Comparison of ENCODE assay signal across 8 mouse cellular contexts in the genomic region with DNA sequence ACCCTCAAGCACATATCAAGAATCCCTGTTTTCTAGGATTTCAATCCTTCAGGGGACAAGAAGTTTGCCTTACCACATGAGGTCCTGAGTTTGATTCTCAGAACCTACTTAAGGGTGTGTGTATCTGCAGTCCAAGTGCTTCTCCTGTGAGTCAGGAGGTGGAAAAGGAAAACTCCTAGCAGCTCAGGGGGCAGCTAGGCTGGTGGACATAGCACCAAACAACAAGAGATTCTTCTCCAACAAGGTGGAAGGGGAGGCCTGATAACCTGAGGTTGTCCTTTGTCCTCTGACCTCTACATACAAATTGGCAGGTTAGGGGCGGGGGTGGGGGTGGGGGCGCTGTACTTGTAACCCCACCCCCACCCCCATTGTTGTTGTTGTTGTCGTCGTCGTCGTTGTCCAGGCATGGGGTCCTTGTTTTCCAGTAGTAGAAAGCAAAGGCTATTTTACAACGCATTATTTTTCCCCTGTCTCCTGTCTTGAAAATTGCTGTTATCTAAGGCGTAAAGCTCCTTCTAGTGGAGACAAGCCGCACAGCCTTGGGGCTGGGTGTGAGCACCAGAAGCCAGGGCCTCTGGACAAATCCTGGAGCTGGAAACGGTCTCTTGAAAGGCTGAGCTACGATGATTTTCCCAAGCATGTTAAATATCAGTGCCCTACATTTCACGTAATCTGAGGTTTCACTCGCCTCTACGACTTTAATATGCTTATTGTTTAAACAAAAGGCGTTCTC. TPM values are rescaled to one million over a fixed set of nuclear protein-coding genes. Genes with fewer than 3 reads are reported as not detected.
DNase-seq lines count a peak whose midpoint lies in the region; ATAC-seq and TF ChIP-seq lines count a peak whose summit lies in the region.

No protein-coding gene starts in this region.

- TF ChIP-seq RAD21 in CH12.LX (IDR thresholded peaks at IDR 0.05; ENCODE audit: low read depth, low read length) = peak; percentile 80

- H3K27me3 ChIP-seq in CH12.LX (replicated peaks) = no peaks in the 10 kb centered on the region
- no peaks in the 10 kb centered on the region for H3K27me3 ChIP-seq in forebrain, embryonic 11.5 days (ENCODE audit: control insufficient read depth, insufficient read depth, low read length)
- H3K27me3 ChIP-seq in heart, embryonic 16.5 days (ENCODE audit: control insufficient read depth, insufficient read depth, low read length) = no peaks in the 10 kb centered on the region
- no peaks in the 10 kb centered on the region for H3K27me3 ChIP-seq in liver, embryonic 16.5 days (ENCODE audit: control insufficient read depth, insufficient read depth, low read depth, low read length)
- H3K27me3 ChIP-seq in neural tube, embryonic 14.5 days (ENCODE audit: control insufficient read depth, insufficient read depth, low read length) = no peaks in the 10 kb centered on the region
- H3K27me3 ChIP-seq in testis, adult 2 months (ENCODE audit: control insufficient read depth, insufficient read depth, low read length) = no peaks in the 10 kb centered on the region

- in situ Hi-C loops in CH12.LX (cut with MboI; ENCODE audit: low pct_ligation_motif_present, low pct_unique_long_range_greater_than_20kb, low sequenced_read_pairs) = no loop called here

- peak in 1 of 2 experiments; percentile 75; a peak in 2 of 4 replicates for TF ChIP-seq CTCF in CH12.LX (conservative IDR thresholded peaks at IDR 0.05 in 1 of 2, IDR thresholded peaks at IDR 0.05 in 1 of 2; ENCODE audit: low read depth in 2 of 2, low read length in 2 of 2)
- TF ChIP-seq CTCF in testis, adult 2 months (IDR thresholded peaks at IDR 0.05; ENCODE audit: control insufficient read depth, insufficient read depth, insufficient replicate concordance, low read depth, low read length) = peak; percentile 35; the same call in 1 of the 2 replicates

- TF ChIP-seq POLR2A in CH12.LX (IDR thresholded peaks at IDR 0.05; ENCODE audit: low read depth, low read length) = no peak
- no peak for TF ChIP-seq POLR2A in testis, adult 2 months (IDR thresholded peaks at IDR 0.05; ENCODE audit: control insufficient read depth, low read depth, low read length)

- DNase-seq in CH12.LX (ENCODE audit: extremely low read depth) = no peak
- DNase-seq in c-Kit-positive CD71-positive TER-119-negative erythroid progenitor cells, embryonic 14.5 days (ENCODE audit: low read depth) = peak; percentile 28
- peak; percentile 65 for DNase-seq in forebrain, embryonic 11.5 days (ENCODE audit: low spot score)
- DNase-seq in kidney, postnatal 25 days = peak; percentile 81 to 83

- H3K4me3 ChIP-seq in CH12.LX (replicated peaks in 1 of 3; ENCODE audit: low read depth in 2 of 3, low read length in 2 of 3, poor library complexity in 1 of 3) = no peak overlapping the region
- peak overlapping the region; percentile 10; the same call in 1 of the 2 replicates for H3K4me3 ChIP-seq in forebrain, embryonic 11.5 days (ENCODE audit: low read depth, low read length)
- H3K4me3 ChIP-seq in heart, embryonic 16.5 days (ENCODE audit: low read length) = peak overlapping the region; percentile 40
- H3K4me3 ChIP-seq in liver, embryonic 16.5 days (ENCODE audit: low read depth, low read length) = peak overlapping the region; percentile 37
- no peak overlapping the region for H3K4me3 ChIP-seq in neural tube, embryonic 14.5 days (ENCODE audit: low read depth, low read length)
- no peak overlapping the region; the same call in 1 of the 2 replicates for H3K4me3 ChIP-seq in testis, adult 2 months (ENCODE audit: control insufficient read depth, low read depth, low read length)

- H3K4me1 ChIP-seq in CH12.LX (ENCODE audit: control insufficient read depth in 1 of 2, insufficient read depth in 2 of 2) = peaks cover 6 to 15% of the 10 kb centered on the region in 2 experiments; a peak in 2 of 4 replicates
- 0 out of 2 replicates have a peak, but pooled peaks cover 2% of the 10 kb centered on the region for H3K4me1 ChIP-seq in forebrain, embryonic 11.5 days (replicated peaks; ENCODE audit: control insufficient read depth, insufficient read depth, low read length)
- H3K4me1 ChIP-seq in heart, embryonic 16.5 days (ENCODE audit: control insufficient read depth, insufficient read depth, low read length) = peaks cover 5% of the 10 kb centered on the region
- H3K4me1 ChIP-seq in liver, embryonic 16.5 days (ENCODE audit: control insufficient read depth, low read depth, low read length) = peaks cover 4% of the 10 kb centered on the region
- no peaks in the 10 kb centered on the region for H3K4me1 ChIP-seq in neural tube, embryonic 14.5 days (ENCODE audit: control insufficient read depth, insufficient read depth, low read length)
- peaks cover 4% of the 10 kb centered on the region for H3K4me1 ChIP-seq in testis, adult 2 months (ENCODE audit: control insufficient read depth, insufficient read depth, low read length)

- no peak for TF ChIP-seq EP300 in CH12.LX (IDR thresholded peaks at IDR 0.05; ENCODE audit: low read length)

- H3K36me3 ChIP-seq in CH12.LX (replicated peaks in 1 of 2; ENCODE audit: control insufficient read depth in 1 of 2, insufficient read depth in 1 of 2, low read length in 1 of 2) = no peaks in the 10 kb centered on the region
- no peaks in the 10 kb centered on the region for H3K36me3 ChIP-seq in forebrain, embryonic 11.5 days (ENCODE audit: control insufficient read depth, insufficient read depth, low read length)
- H3K36me3 ChIP-seq in heart, embryonic 16.5 days (ENCODE audit: control insufficient read depth, insufficient read depth) = no peaks in the 10 kb centered on the region
- no peaks in the 10 kb centered on the region for H3K36me3 ChIP-seq in liver, embryonic 16.5 days (ENCODE audit: control insufficient read depth, insufficient read depth)
- H3K36me3 ChIP-seq in neural tube, embryonic 14.5 days (ENCODE audit: control insufficient read depth, insufficient read depth, low read length) = no peaks in the 10 kb centered on the region
- no peaks in the 10 kb centered on the region for H3K36me3 ChIP-seq in testis, adult 2 months (ENCODE audit: control insufficient read depth, insufficient read depth, low read length)

- peak; percentile 82 for ATAC-seq in forebrain, embryonic 11.5 days (replicated peaks; ENCODE audit: low FRiP score)
- peak; percentile 87 for ATAC-seq in heart, embryonic 16.5 days (replicated peaks; ENCODE audit: extremely low read depth, insufficient read depth, low FRiP score)
- peak; percentile 67 for ATAC-seq in liver, embryonic 16.5 days (ENCODE audit: low read depth)
- ATAC-seq in neural tube, embryonic 14.5 days (ENCODE audit: low read depth) = peak; percentile 88

- dilution Hi-C loops in CH12.LX (cut with MboI; ENCODE audit: extremely low pct_ligation_motif_present, extremely low pct_unique_long_range_greater_than_20kb, low sequenced_read_pairs) = no loop called here

- H3K9me3 ChIP-seq in CH12.LX (replicated peaks; ENCODE audit: low read length) = no peaks in the 10 kb centered on the region
- H3K9me3 ChIP-seq in forebrain, embryonic 11.5 days (ENCODE audit: control insufficient read depth, low read length) = no peaks in the 10 kb centered on the region
- no peaks in the 10 kb centered on the region for H3K9me3 ChIP-seq in heart, embryonic 16.5 days (replicated peaks; ENCODE audit: control insufficient read depth, low read length)
- H3K9me3 ChIP-seq in liver, embryonic 16.5 days (replicated peaks; ENCODE audit: control insufficient read depth, low read length) = no peaks in the 10 kb centered on the region
- H3K9me3 ChIP-seq in neural tube, embryonic 14.5 days (ENCODE audit: control insufficient read depth, low read length) = no peaks in the 10 kb centered on the region

- H3K9ac ChIP-seq in CH12.LX (ENCODE audit: insufficient read depth, low read depth) = no peak overlapping the region
- peak overlapping the region; percentile 48 for H3K9ac ChIP-seq in forebrain, embryonic 11.5 days (ENCODE audit: low read length)
- peak overlapping the region; percentile 66 for H3K9ac ChIP-seq in heart, embryonic 16.5 days (ENCODE audit: low read length)
- 0 out of 2 replicates have a peak overlapping the region, but pooled peaks have one; percentile 12 for H3K9ac ChIP-seq in liver, embryonic 16.5 days (ENCODE audit: low read depth, low read length)
- H3K9ac ChIP-seq in neural tube, embryonic 14.5 days (replicated peaks; ENCODE audit: low read depth, low read length) = peak overlapping the region; percentile 35

- H3K27ac ChIP-seq in CH12.LX (ENCODE audit: insufficient read depth, low read depth) = no peak overlapping the region
- no peak overlapping the region for H3K27ac ChIP-seq in forebrain, embryonic 11.5 days (ENCODE audit: low read depth, low read length)
- peak overlapping the region; percentile 62 for H3K27ac ChIP-seq in heart, embryonic 16.5 days (ENCODE audit: low read length)
- H3K27ac ChIP-seq in liver, embryonic 16.5 days (ENCODE audit: low read length) = 0 out of 2 replicates have a peak overlapping the region, but pooled peaks have one; percentile 50
- peak overlapping the region; percentile 69 for H3K27ac ChIP-seq in neural tube, embryonic 14.5 days (ENCODE audit: low read depth, low read length)
- H3K27ac ChIP-seq in testis, adult 2 months (ENCODE audit: control insufficient read depth, insufficient read depth, low read depth, low read length) = no peak overlapping the region

- H3K79me2 ChIP-seq in CH12.LX (replicated peaks; ENCODE audit: control insufficient read depth, extremely low read depth, insufficient read depth, poor library complexity, severe bottlenecking) = no peaks in the 10 kb centered on the region

- H3K4me2 ChIP-seq in CH12.LX (ENCODE audit: insufficient read depth, low read depth, poor library complexity, severe bottlenecking) = peak overlapping the region; percentile 34; the same call in 1 of the 2 replicates
- H3K4me2 ChIP-seq in forebrain, embryonic 11.5 days (ENCODE audit: low read depth, low read length, severe bottlenecking) = peak overlapping the region; percentile 37; the same call in 1 of the 2 replicates
- H3K4me2 ChIP-seq in heart, embryonic 16.5 days (ENCODE audit: low read depth, low read length) = peak overlapping the region; percentile 60
- H3K4me2 ChIP-seq in liver, embryonic 16.5 days (ENCODE audit: low read depth, low read length) = peak overlapping the region; percentile 49
- peak overlapping the region; percentile 21 for H3K4me2 ChIP-seq in neural tube, embryonic 14.5 days (ENCODE audit: low read depth, low read length)

- WGBS in forebrain, embryonic 11.5 days = 2% methylated on average over 14 of the region's 15 CpGs
- WGBS in heart, embryonic 16.5 days = 1% methylated on average over 15 of the region's 15 CpGs
- WGBS in liver, embryonic 16.5 days (ENCODE audit: insufficient replicate concordance) = 3% methylated on average over 14 of the region's 15 CpGs
- 2% methylated on average over 15 of the region's 15 CpGs for WGBS in neural tube, embryonic 14.5 days

RNA-seq across cellular contexts. Expression of a gene that starts 23.3 kb away (rescaled TPM):
- 20.0 and 20.4 TPM in 2 replicates for total RNA-seq in CH12.LX (2012; rRNA removed)
- 71.4 and 72.1 TPM in 2 replicates for total RNA-seq in CH12.LX (2014; rRNA removed)
- polyA plus RNA-seq in CH12.LX (2012; ENCODE audit: insufficient read length, low read depth) = 23.2 and 26.5 TPM in 2 replicates
- 118 and 129 TPM in 2 replicates for polyA plus RNA-seq in forebrain, embryonic 11.5 days (2014; fragmentation: Nextera tagmentation; extraction: Ambion mirVana)
- 43.8 and 49.2 TPM in 2 replicates for polyA plus RNA-seq in heart, embryonic 16.5 days (2015; fragmentation: Nextera tagmentation; extraction: Ambion mirVana)
- 18.2 and 19.5 TPM in 2 replicates for polyA plus RNA-seq in liver, embryonic 16.5 days (2015; fragmentation: Nextera tagmentation; extraction: Ambion mirVana)
- polyA plus RNA-seq in neural tube, embryonic 14.5 days (2014; fragmentation: Nextera tagmentation; extraction: Ambion mirVana) = 156 and 162 TPM in 2 replicates
- 12.2 and 15.8 TPM in 2 replicates for polyA plus RNA-seq in testis, adult 2 months (2012; rRNA removed)

RNA-seq across cellular contexts. Expression of a gene that starts 46.7 kb away (rescaled TPM):
- total RNA-seq in CH12.LX (2012; rRNA removed) (18.2 and 22.6 TPM in 2 replicates), CH12.LX (2014; rRNA removed) (16.5 and 19.6 TPM in 2 replicates)
- polyA plus RNA-seq in CH12.LX (2012; ENCODE audit: insufficient read length, low read depth) = 31.6 and 32.6 TPM in 2 replicates
- polyA plus RNA-seq in forebrain, embryonic 11.5 days (2014; fragmentation: Nextera tagmentation; extraction: Ambion mirVana) = 44.8 and 48.0 TPM in 2 replicates
- polyA plus RNA-seq in heart, embryonic 16.5 days (2015; fragmentation: Nextera tagmentation; extraction: Ambion mirVana) = 34.1 and 35.0 TPM in 2 replicates
- polyA plus RNA-seq in liver, embryonic 16.5 days (2015; fragmentation: Nextera tagmentation; extraction: Ambion mirVana) = 60.3 and 61.8 TPM in 2 replicates
- polyA plus RNA-seq in neural tube, embryonic 14.5 days (2014; fragmentation: Nextera tagmentation; extraction: Ambion mirVana) = 31.1 and 42.3 TPM in 2 replicates
- polyA plus RNA-seq in testis, adult 2 months (2012; rRNA removed) = 43.5 and 51.3 TPM in 2 replicates

Comparison
In these comparisons a context has a peak if more than half of its experiments do, and no peak if none do; other contexts are left out.
1. H3K27ac ChIP-seq: peak in heart, embryonic 16.5 days (single experiment), liver, embryonic 16.5 days (single experiment) and neural tube, embryonic 14.5 days (single experiment); none in CH12.LX (single experiment), forebrain, embryonic 11.5 days (single experiment) and testis, adult 2 months (single experiment).
2. H3K4me3 ChIP-seq: peak in forebrain, embryonic 11.5 days (single experiment), heart, embryonic 16.5 days (single experiment) and liver, embryonic 16.5 days (single experiment); none in CH12.LX (0 of 3), neural tube, embryonic 14.5 days (single experiment) and testis, adult 2 months (single experiment).
3. Peak in every context shown above with its lines, with median percentiles within 50 percentile points of each other: H3K4me2 ChIP-seq and ATAC-seq.